Mouse (Mus musculus) spleen, postnatal 10 days (tissue): ENCODE results near the gene Creg2.

ENCODE experiments used
- DNase-seq, 2 experiments: peaks; one replicate each; pipeline ENCODE4 v3.0.0; 2021 to 2022; ENCODE audit warnings: low spot score in 2 of 2

Gene Creg2

GRCm38 (mm10) chr1:39650435-39651240 is 636 bp downstream of the Creg2 start:
- DNase-seq: peak; percentile 11 to 53

- no peak for DNase-seq
Observed at GRCm38 (mm10) chr1:39649691-39650434, 1.4 kb downstream of the Creg2 start.

- DNase-seq: no peak
Observed at GRCm38 (mm10) chr1:39648584-39648983, 2.7 kb downstream of the Creg2 start.

- peak in 1 of 2 experiments; percentile 5 for DNase-seq
Observed at GRCm38 (mm10) chr1:39645905-39646759, 5.1 kb downstream of the Creg2 start.

GRCm38 (mm10) chr1:39644333-39644732 is 6.9 kb downstream of the Creg2 start:
- peak; percentile 12 to 46 for DNase-seq

- DNase-seq: no peak
Observed at GRCm38 (mm10) chr1:39641667-39642066, 9.6 kb downstream of the Creg2 start.

- no peak for DNase-seq
Observed at GRCm38 (mm10) chr1:39637139-39637538, 14.1 kb downstream of the Creg2 start.

GRCm38 (mm10) chr1:39636660-39637059 is 14.6 kb downstream of the Creg2 start:
- no peak for DNase-seq

- no peak for DNase-seq
Observed at GRCm38 (mm10) chr1:39636196-39636595, 15.1 kb downstream of the Creg2 start.

- no peak for DNase-seq
Observed at GRCm38 (mm10) chr1:39628606-39629005, 22.7 kb downstream of the Creg2 start.

- no peak for DNase-seq
Observed at GRCm38 (mm10) chr1:39625491-39625890, 25.8 kb downstream of the Creg2 start.

GRCm38 (mm10) chr1:39623729-39624128 is 27.5 kb downstream of the Creg2 start:
- DNase-seq: no peak

- no peak for DNase-seq
Observed at GRCm38 (mm10) chr1:39623106-39623505, 28.2 kb downstream of the Creg2 start.

GRCm38 (mm10) chr1:39618524-39618923 is 32.8 kb downstream of the Creg2 start:
- DNase-seq: no peak

- no peak for DNase-seq
Observed at GRCm38 (mm10) chr1:39615526-39615925, 35.7 kb downstream of the Creg2 start.

GRCm38 (mm10) chr1:39614462-39615279 is 36.6 kb downstream of the Creg2 start:
- DNase-seq: peak; percentile 24 to 61

GRCm38 (mm10) chr1:39613061-39613460 is 38.2 kb downstream of the Creg2 start:
- DNase-seq: no peak

- DNase-seq: no peak
Observed at GRCm38 (mm10) chr1:39612491-39612890, 38.8 kb downstream of the Creg2 start.

- no peak for DNase-seq
Observed at GRCm38 (mm10) chr1:39608534-39608933, 42.7 kb downstream of the Creg2 start.

- DNase-seq: no peak
Observed at GRCm38 (mm10) chr1:39602477-39602876, 48.8 kb downstream of the Creg2 start.

GRCm38 (mm10) chr1:39598726-39599125 is 52.5 kb downstream of the Creg2 start:
- no peak for DNase-seq
